Mouse (Mus musculus) intestine, embryonic 16.5 days (tissue): ENCODE measurements at regions not wholly inside any gene's neighbourhood (a gene's known extent, or its start where the extent isn't known, plus 50 kb on each side); places are given as distances from the start of the nearest gene placed in this dataset.

Source experiments
- ATAC-seq: fragments of 200-750 bp; cut with Nextera tagmentation; 2 replicates; pipeline ENCODE4 v1.8.0; 2017; ENCODE audit warnings: moderate TSS enrichment, moderate library complexity
- H3K27ac ChIP-seq: fragments of 300-500 bp; sonication (generic); 2 replicates; pipeline ENCODE4 v1.5.1; 2014; ENCODE audit warnings: mild to moderate bottlenecking, low read length
- H3K27me3 ChIP-seq: fragments of 300-500 bp; sonication (generic); replicated peaks from 2 replicates; pipeline ENCODE4 v1.6.1; 2014; ENCODE audit warnings: low read length, control low read depth, mixed read lengths; ENCODE audit not compliant: control insufficient read depth, insufficient read depth
- H3K36me3 ChIP-seq: fragments of 300-500 bp; sonication (generic); 2 replicates; pipeline ENCODE4 v1.6.1; 2014; ENCODE audit warnings: low read length, control low read depth; ENCODE audit not compliant: control insufficient read depth, insufficient read depth
- H3K4me1 ChIP-seq: fragments of 300-500 bp; sonication (generic); 2 replicates; pipeline ENCODE4 v1.6.1; 2014; ENCODE audit warnings: low read length, control low read depth, mixed read lengths; ENCODE audit not compliant: control insufficient read depth, insufficient read depth
- H3K4me2 ChIP-seq: fragments of 300-500 bp; sonication (generic); 2 replicates; pipeline ENCODE4 v1.6.1; 2014; ENCODE audit warnings: low read depth, low read length, control low read depth
- H3K4me3 ChIP-seq: fragments of 300-500 bp; sonication (generic); 2 replicates; pipeline ENCODE4 v1.5.1; 2014; ENCODE audit warnings: mild to moderate bottlenecking, low read length
- H3K9ac ChIP-seq: fragments of 300-500 bp; sonication (generic); 2 replicates; pipeline ENCODE4 v1.6.1; 2014; ENCODE audit warnings: low read depth, low read length
- H3K9me3 ChIP-seq: fragments of 300-500 bp; sonication (generic); 2 replicates; pipeline ENCODE4 v1.6.1; 2016; ENCODE audit warnings: low read length, control low read depth; ENCODE audit not compliant: control insufficient read depth
- WGBS: fragments of 180-500 bp; shearing (Covaris S2); extraction: QIAGEN DNeasy Blood & Tissue Kit; methylation state at CpG from one replicate; pipeline ENCODE4 v1.1.7; 2014; 5-methylcytosine and 5-hydroxymethylcytosine counted together

- no peaks in the 10 kb centered on the region for H3K27me3 ChIP-seq
- no peak for ATAC-seq
- no peak overlapping the region for H3K4me2 ChIP-seq
- H3K4me1 ChIP-seq = no peaks in the 10 kb centered on the region
- H3K4me3 ChIP-seq = no peak overlapping the region
- H3K9ac ChIP-seq = no peak overlapping the region
- WGBS = 39% methylated on average over 6 of the region's 6 CpGs
- H3K9me3 ChIP-seq = no peaks in the 10 kb centered on the region
- no peaks in the 10 kb centered on the region for H3K36me3 ChIP-seq
- H3K27ac ChIP-seq = no peak overlapping the region
Observed at GRCm38 (mm10) chr8:78098191-78098745, 114.8 kb upstream of the Ttc29 start.

- no peaks in the 10 kb centered on the region for H3K4me1 ChIP-seq
- H3K4me2 ChIP-seq = no peak overlapping the region
- H3K36me3 ChIP-seq = no peaks in the 10 kb centered on the region
- no peak for ATAC-seq
- H3K9ac ChIP-seq = no peak overlapping the region
- H3K27ac ChIP-seq = no peak overlapping the region
- WGBS = 74% methylated on average over 3 of the region's 3 CpGs
- no peak overlapping the region for H3K4me3 ChIP-seq
- no peaks in the 10 kb centered on the region for H3K27me3 ChIP-seq
- H3K9me3 ChIP-seq = no peaks in the 10 kb centered on the region
Observed at GRCm38 (mm10) chr8:78099091-78099490, 114.0 kb upstream of the Ttc29 start.

DNA sequence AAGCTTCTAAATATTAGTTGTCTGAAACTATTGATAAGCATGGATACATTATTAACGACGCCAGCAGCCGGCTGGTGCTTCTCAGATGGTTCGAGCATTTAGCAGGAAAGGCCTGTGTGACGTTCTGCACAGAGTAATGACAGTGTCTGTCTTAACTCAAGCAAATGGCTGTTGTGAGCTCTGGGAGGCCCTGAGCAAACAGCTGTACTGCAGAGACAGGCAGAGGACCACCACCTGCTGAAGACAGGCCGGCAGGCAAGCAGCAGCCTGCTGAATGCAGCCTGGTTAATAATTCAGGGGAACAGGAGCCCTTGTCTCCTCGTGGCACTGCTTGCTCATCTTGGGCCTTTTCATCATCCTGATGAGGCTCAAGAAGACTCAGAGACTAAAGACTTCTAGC, 105.8 kb upstream of the Ttc29 start:
- Histone ChIP-seq H3K27me3 (no peaks in the 10 kb centered on the region), H3K9me3 (no peaks in the 10 kb centered on the region), H3K27ac (no peak overlapping the region), H3K4me2 (no peak overlapping the region), H3K36me3 (no peaks in the 10 kb centered on the region), H3K9ac (no peak overlapping the region), H3K4me1 (no peaks in the 10 kb centered on the region), H3K4me3 (no peak overlapping the region)
- WGBS = 15% methylated on average over 7 of the region's 7 CpGs
- no peak for ATAC-seq

DNA sequence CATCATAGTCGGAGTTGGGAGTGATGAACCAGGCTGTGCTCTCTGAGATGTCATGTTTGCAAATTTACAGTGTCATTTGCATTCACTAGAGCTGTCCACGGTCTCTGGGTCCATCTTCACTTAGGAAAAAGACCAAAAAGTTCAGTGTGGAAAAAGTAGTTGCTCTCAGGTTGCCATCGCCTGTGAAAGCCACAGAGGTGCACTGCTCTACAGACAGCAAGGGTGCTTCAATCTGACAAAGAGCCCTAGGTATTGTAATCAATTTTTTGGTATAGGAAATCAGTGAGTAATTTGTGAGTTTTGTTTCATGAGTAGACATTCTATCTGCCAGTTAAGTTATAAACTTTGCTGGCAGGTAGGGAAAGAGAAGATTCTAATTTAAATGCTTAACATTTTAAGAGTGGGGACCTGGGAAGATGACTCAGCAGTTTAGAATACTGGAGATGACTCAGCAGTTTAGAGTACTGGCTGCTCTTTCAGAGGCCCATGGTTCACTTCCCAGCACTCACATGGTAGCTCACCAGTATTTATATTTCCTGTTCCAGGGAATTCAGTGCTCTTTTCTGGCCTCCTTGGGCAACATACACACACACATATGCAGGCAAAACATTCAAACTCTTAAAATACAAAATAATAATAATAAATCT, 103.0 kb upstream of the Ttc29 start:
- 88% methylated on average over 3 of the region's 3 CpGs for WGBS
- no peak for ATAC-seq

GRCm38 (mm10) chr8:78113105-78113504, 100.0 kb upstream of the Ttc29 start:
- H3K9ac ChIP-seq = no peak overlapping the region
- no peaks in the 10 kb centered on the region for H3K36me3 ChIP-seq
- 47% methylated on average over 12 of the region's 12 CpGs for WGBS
- no peak overlapping the region for H3K4me2 ChIP-seq
- no peaks in the 10 kb centered on the region for H3K9me3 ChIP-seq
- no peak overlapping the region for H3K4me3 ChIP-seq
- H3K27ac ChIP-seq = no peak overlapping the region
- no peak for ATAC-seq
- no peaks in the 10 kb centered on the region for H3K4me1 ChIP-seq
- H3K27me3 ChIP-seq = no peaks in the 10 kb centered on the region; the same call in 1 of the 2 replicates

More for the DNA sequence above, 103.0 kb upstream of the Ttc29 start:
- Histone ChIP-seq H3K36me3 (no peaks in the 10 kb centered on the region), H3K4me3 (no peak overlapping the region), H3K4me2 (no peak overlapping the region), H3K9me3 (no peaks in the 10 kb centered on the region), H3K4me1 (no peaks in the 10 kb centered on the region), H3K27ac (no peak overlapping the region), H3K9ac (no peak overlapping the region), H3K27me3 (no peaks in the 10 kb centered on the region)

DNA sequence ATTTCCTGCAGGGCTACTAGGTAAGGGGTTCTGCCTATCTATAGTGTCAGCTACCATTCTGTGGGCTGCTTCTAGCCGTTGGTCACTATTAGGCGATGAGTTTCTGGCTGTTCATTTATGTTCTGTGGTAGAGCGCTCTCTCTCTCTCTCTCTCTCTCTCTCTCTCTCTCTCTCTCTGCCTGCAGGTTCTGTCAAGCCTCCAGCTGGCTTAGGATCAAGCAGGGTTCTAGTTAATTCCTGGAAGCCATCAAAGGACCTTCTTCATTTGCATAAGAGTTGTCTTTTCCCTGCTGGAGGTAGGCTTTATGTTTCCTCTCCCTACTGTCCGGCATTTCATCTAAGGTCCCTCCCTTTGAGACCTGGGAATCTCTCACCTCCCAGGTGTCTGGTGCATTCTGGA, 98.6 kb upstream of the Ttc29 start:
- H3K36me3 ChIP-seq = no peaks in the 10 kb centered on the region
- no peak overlapping the region for H3K4me2 ChIP-seq
- no peak overlapping the region for H3K9ac ChIP-seq
- 43% methylated on average over 4 of the region's 4 CpGs for WGBS
- ATAC-seq = no peak
- H3K27me3 ChIP-seq = no peaks in the 10 kb centered on the region; the same call in 1 of the 2 replicates
- no peaks in the 10 kb centered on the region for H3K4me1 ChIP-seq
- H3K9me3 ChIP-seq = no peaks in the 10 kb centered on the region
- no peak overlapping the region for H3K27ac ChIP-seq
- H3K4me3 ChIP-seq = no peak overlapping the region

GRCm38 (mm10) chr8:78117191-78117590, 95.9 kb upstream of the Ttc29 start:
- Histone ChIP-seq H3K4me3 (no peak overlapping the region), H3K27me3 (no peaks in the 10 kb centered on the region; the same call in 1 of the 2 replicates), H3K9me3 (no peaks in the 10 kb centered on the region), H3K4me2 (no peak overlapping the region), H3K9ac (no peak overlapping the region), H3K4me1 (no peaks in the 10 kb centered on the region), H3K27ac (no peak overlapping the region), H3K36me3 (no peaks in the 10 kb centered on the region)
- ATAC-seq = no peak

- H3K36me3 ChIP-seq = no peaks in the 10 kb centered on the region
- H3K27ac ChIP-seq = no peak overlapping the region
- H3K27me3 ChIP-seq = no peaks in the 10 kb centered on the region; the same call in 1 of the 2 replicates
- H3K4me3 ChIP-seq = no peak overlapping the region
- no peaks in the 10 kb centered on the region for H3K4me1 ChIP-seq
- no peak overlapping the region for H3K9ac ChIP-seq
- ATAC-seq = no peak
- no peak overlapping the region for H3K4me2 ChIP-seq
- WGBS = 76% methylated on average over 9 of the region's 9 CpGs
- no peaks in the 10 kb centered on the region for H3K9me3 ChIP-seq
Observed at GRCm38 (mm10) chr8:78118493-78118892, 94.6 kb upstream of the Ttc29 start.

GRCm38 (mm10) chr8:78119682-78120081, 93.4 kb upstream of the Ttc29 start:
- Histone ChIP-seq H3K4me1 (no peaks in the 10 kb centered on the region), H3K4me3 (no peak overlapping the region), H3K27ac (no peak overlapping the region), H3K9me3 (no peaks in the 10 kb centered on the region), H3K27me3 (no peaks in the 10 kb centered on the region; the same call in 1 of the 2 replicates), H3K36me3 (no peaks in the 10 kb centered on the region), H3K4me2 (no peak overlapping the region), H3K9ac (no peak overlapping the region)
- WGBS = 67% methylated on average over 11 of the region's 11 CpGs
- no peak for ATAC-seq

GRCm38 (mm10) chr8:78124248-78124647, 88.8 kb upstream of the Ttc29 start:
- no peaks in the 10 kb centered on the region for H3K36me3 ChIP-seq
- no peak overlapping the region for H3K4me3 ChIP-seq
- H3K27me3 ChIP-seq = no peaks in the 10 kb centered on the region
- no peak for ATAC-seq
- H3K4me2 ChIP-seq = no peak overlapping the region
- H3K4me1 ChIP-seq = no peaks in the 10 kb centered on the region
- WGBS = 53% methylated on average over 5 of the region's 5 CpGs
- no peaks in the 10 kb centered on the region for H3K9me3 ChIP-seq
- no peak overlapping the region for H3K27ac ChIP-seq
- H3K9ac ChIP-seq = no peak overlapping the region
